Mouse (Mus musculus) midbrain, postnatal 0 days (tissue): ENCODE results near the gene Npas2. TPM values are rescaled to one million over a fixed set of nuclear protein-coding genes. Genes with fewer than 3 reads are reported as not detected.
A peak's percentile ranks its signal among the peaks of the same experiment; 100 is the strongest.

Source experiments
- ATAC-seq: fragments of 200-750 bp; cut with Nextera tagmentation; 2 replicates; pipeline ENCODE4 v1.8.0; 2017; ENCODE audit warnings: moderate number of reproducible peaks, mild to moderate bottlenecking, moderate TSS enrichment, moderate library complexity; ENCODE audit not compliant: low FRiP score
- DNase-seq: peaks from one replicate; pipeline ENCODE4 v3.0.0-alpha.2; 2015; ENCODE audit warnings: low spot score
- H3K27ac ChIP-seq: fragments of 300-500 bp; sonication (generic); 2 replicates; pipeline ENCODE4 v1.5.1; 2014; ENCODE audit warnings: low read depth, mild to moderate bottlenecking, low read length, mixed read lengths
- H3K27me3 ChIP-seq: fragments of 300-500 bp; sonication (generic); 2 replicates; pipeline ENCODE4 v1.6.1; 2014; ENCODE audit warnings: low read length, control low read depth, mixed read lengths; ENCODE audit not compliant: insufficient read depth
- H3K36me3 ChIP-seq: fragments of 300-500 bp; sonication (generic); 2 replicates; pipeline ENCODE4 v1.6.1; 2014; ENCODE audit warnings: low read length, control low read depth, mixed read lengths; ENCODE audit not compliant: insufficient read depth
- H3K4me1 ChIP-seq: fragments of 300-500 bp; sonication (generic); 2 replicates; pipeline ENCODE4 v1.6.1; 2014; ENCODE audit warnings: mild to moderate bottlenecking, control low read depth, antibody characterized with exemption, low read length, mixed read lengths; ENCODE audit not compliant: insufficient read depth
- H3K4me2 ChIP-seq: fragments of 300-500 bp; sonication (generic); 2 replicates; pipeline ENCODE4 v1.6.1; 2014; ENCODE audit warnings: low read depth, mild to moderate bottlenecking, low read length, mixed read lengths; ENCODE audit not compliant: poor library complexity, severe bottlenecking
- H3K4me3 ChIP-seq: fragments of 300-500 bp; sonication (generic); 2 replicates; pipeline ENCODE4 v1.5.1; 2014; ENCODE audit warnings: low read depth, mild to moderate bottlenecking, low read length, moderate library complexity
- H3K9ac ChIP-seq: fragments of 300-500 bp; sonication (generic); replicated peaks from 2 replicates; pipeline ENCODE4 v1.6.1; 2014; ENCODE audit warnings: mild to moderate bottlenecking, low read length, moderate library complexity, mixed read lengths; ENCODE audit not compliant: poor library complexity, severe bottlenecking
- H3K9me3 ChIP-seq: fragments of 300-500 bp; sonication (generic); 2 replicates; pipeline ENCODE4 v1.6.1; 2016; ENCODE audit warnings: low read length, control low read depth
- CTCF ChIP-seq: IDR thresholded peaks from 2 replicates; pipeline ENCODE4 v1.5.1; 2016; ENCODE audit warnings: antibody characterized with exemption, mild to moderate bottlenecking
- WGBS: fragments of 180-500 bp; shearing (Covaris S2); extraction: QIAGEN DNeasy Blood & Tissue Kit; methylation state at CpG from one replicate; pipeline ENCODE4 v1.1.7; 2014; 5-methylcytosine and 5-hydroxymethylcytosine counted together
- polyA plus RNA-seq: library from polyadenylated mRNA; unstranded; fragments of >200 nt; fragmentation: Nextera tagmentation; extraction: Ambion mirVana; gene quantifications from 2 replicates; pipeline ENCODE4 v1.2.1, GENCODE M21; 2015
- total RNA-seq: library from RNA; depleted of rRNA; stranded (reverse); fragments of >200 nt; gene quantifications from 2 replicates; pipeline ENCODE4 v1.2.3, GENCODE M21; 2014

Gene Npas2
- total and polyA plus RNA-seq, 2 experiments from 2014 or later = 1.2 to 1.5 TPM

DNA sequence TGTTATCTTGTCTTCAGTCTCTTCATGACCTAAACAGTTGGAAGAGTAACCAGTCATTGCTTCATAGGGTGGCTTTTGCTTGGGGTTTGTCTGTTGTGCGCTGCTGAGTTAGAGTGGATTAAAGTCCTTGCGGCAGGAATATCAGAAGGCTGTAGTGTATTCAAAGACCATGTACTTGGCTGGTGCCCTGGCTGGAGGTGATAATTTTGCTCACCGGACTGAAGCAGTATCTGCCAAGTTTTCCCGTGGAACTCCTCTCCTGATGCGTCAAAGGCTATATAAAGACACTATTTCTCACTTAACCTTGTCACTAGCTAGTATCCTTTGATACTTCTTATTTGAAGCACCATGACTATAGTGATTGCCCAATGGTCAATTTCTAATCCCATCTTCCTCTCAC is 34.9 kb downstream of the Npas2 start:
- ATAC-seq (no peak), DNase-seq (no peak)
- H3K4me2 ChIP-seq = no peak overlapping the region
- H3K27ac ChIP-seq = no peak overlapping the region
- no peak overlapping the region for H3K4me3 ChIP-seq
- no peak overlapping the region for H3K9ac ChIP-seq
- H3K9me3 ChIP-seq = no peaks in the 10 kb centered on the region
- no peaks in the 10 kb centered on the region for H3K27me3 ChIP-seq
- H3K4me1 ChIP-seq = no peaks in the 10 kb centered on the region
- no peak for TF ChIP-seq CTCF
- H3K36me3 ChIP-seq = no peaks in the 10 kb centered on the region
- WGBS = 89% methylated on average over 5 of the region's 5 CpGs

DNA sequence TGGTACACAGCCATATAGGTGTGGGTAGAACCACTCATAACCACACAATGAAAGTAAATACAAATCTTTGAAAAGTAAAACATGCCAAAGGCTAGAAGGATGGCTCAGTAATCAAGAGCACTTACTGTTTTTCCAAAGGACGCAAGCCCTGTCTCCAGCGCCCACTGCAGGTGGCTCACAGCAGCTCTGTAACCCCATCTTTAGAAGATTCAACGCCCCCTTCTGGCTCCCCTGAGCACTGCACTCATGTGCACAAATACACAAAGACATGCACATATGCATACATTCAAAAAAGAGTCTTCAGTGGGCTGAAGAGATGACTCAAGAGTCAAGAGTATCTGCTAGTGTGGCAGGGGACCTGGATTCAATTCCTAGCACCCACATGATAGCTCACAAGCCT is 36.5 kb downstream of the Npas2 start:
- 73% methylated on average over 3 of the region's 3 CpGs for WGBS

DNA sequence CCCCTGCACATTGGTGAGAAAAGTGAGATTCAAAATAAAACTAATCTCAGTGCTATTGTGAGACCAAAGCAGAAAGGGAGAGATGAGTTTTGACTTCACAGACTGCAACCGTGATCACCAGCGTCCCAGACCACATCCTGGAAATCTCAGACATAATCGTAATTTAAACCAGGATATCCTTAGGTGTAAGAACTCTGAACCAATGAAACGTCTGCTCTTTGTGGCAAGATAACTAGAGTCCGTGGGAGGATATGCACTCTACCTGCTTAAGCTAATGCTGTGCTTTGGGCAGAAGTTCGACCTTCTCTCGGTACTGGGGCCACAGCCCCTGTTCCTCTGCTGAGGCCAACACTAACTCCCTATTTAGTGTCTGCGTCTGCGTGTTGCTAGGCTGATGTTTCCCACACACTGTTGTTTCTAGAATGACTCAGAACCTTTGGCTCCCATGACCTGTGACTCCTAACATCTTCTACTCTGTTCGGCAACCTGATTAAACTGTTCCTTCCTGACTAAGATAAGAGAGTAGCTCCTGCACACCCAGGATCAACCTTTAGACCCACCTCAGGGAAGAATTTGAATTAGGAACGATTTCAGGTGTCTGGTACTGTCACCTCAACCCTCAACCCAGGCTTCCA is 41.4 kb downstream of the Npas2 start:
- Histone ChIP-seq H3K4me2 (no peak overlapping the region), H3K36me3 (no peaks in the 10 kb centered on the region), H3K4me1 (no peaks in the 10 kb centered on the region), H3K4me3 (no peak overlapping the region), H3K9ac (no peak overlapping the region), H3K27ac (no peak overlapping the region), H3K27me3 (no peaks in the 10 kb centered on the region), H3K9me3 (no peaks in the 10 kb centered on the region)
- ATAC-seq = no peak
- no peak for DNase-seq
- 88% methylated on average over 11 of the region's 11 CpGs for WGBS
- no peak for TF ChIP-seq CTCF

More for the DNA sequence above, 36.5 kb downstream of the Npas2 start:
- DNase-seq (no peak), ATAC-seq (no peak)
- no peaks in the 10 kb centered on the region for H3K27me3 ChIP-seq
- H3K9ac ChIP-seq = no peak overlapping the region
- H3K9me3 ChIP-seq = no peaks in the 10 kb centered on the region
- no peaks in the 10 kb centered on the region for H3K36me3 ChIP-seq
- no peak overlapping the region for H3K4me3 ChIP-seq
- no peak overlapping the region for H3K27ac ChIP-seq
- peak; percentile 37 for TF ChIP-seq CTCF
- no peaks in the 10 kb centered on the region for H3K4me1 ChIP-seq
- H3K4me2 ChIP-seq = no peak overlapping the region

DNA sequence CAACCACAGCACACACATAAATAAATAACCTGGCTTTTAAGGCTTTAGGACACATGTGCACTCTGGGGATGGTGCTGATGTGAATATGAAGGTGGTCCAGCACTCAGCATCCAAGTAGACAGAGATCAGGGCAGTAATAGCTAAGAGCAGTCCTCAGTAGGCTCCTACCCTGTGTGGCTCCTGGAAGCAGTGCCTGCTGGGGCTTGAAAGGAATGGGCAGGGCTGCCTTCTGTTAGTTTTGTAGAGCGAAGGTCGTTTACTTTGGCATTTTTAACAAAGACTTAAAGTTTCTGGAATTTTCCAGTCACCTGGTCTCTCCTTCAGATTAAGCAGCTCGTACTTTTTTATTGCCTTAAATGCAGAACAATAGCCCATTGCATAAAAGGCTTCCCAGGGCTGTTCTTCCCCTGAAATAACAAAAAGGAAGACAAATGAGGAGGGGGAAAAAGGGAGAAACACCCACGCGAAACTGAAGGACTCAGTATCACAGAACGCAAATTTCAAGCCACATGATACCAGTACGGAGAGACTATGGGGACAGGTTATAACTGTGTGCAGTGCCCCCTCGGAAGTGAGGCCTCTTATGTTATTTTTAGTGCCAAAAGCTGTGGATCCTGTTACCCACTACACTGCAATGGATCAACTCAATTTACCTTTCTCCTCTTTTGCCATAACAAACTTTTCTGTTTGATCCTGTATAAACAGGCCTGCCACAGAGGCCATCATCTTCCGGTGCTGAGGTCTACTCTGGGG is 44.1 kb downstream of the Npas2 start:
- Histone ChIP-seq H3K27ac (no peak overlapping the region), H3K27me3 (no peaks in the 10 kb centered on the region), H3K4me2 (no peak overlapping the region), H3K9ac (no peak overlapping the region), H3K4me1 (no peaks in the 10 kb centered on the region), H3K9me3 (no peaks in the 10 kb centered on the region), H3K36me3 (no peaks in the 10 kb centered on the region), H3K4me3 (no peak overlapping the region)
- WGBS = 72% methylated on average over 9 of the region's 9 CpGs
- no peak for DNase-seq
- no peak for TF ChIP-seq CTCF
- ATAC-seq = no peak

DNA sequence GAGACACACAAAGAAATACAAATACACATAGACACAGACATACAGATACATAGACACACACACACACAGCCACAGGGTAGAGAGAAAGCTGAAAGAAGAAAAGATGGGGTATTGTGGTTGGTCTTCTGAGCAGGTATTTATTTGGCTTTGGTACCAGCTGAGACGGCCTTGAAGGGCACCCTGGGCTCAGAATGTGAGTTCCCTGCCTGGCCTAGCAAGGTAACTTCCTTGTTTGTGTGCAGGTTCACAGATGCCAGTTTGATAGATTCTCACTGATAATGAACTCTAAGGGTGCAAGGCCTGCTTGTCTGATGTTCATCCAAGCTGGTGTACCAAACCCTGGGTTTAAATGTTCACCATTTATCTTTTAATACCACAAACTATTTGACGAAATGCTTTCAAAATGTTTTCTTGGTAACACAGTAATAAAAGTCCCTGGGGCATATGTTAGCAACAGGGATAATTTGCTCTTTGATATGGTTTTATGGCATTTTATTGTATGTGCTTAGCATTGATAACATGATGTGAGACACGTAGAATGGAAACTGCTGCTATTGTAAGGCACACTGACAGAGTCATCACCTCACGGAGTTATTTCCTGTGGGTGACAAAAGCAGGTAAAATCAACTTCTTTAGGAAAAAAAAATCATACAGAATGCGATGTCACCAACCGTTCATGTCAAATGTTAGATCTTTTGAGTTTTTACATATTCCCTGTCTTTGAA is 47.5 kb downstream of the Npas2 start:
- Histone ChIP-seq H3K9ac (no peak overlapping the region), H3K27ac (no peak overlapping the region), H3K27me3 (no peaks in the 10 kb centered on the region), H3K4me2 (no peak overlapping the region), H3K9me3 (no peaks in the 10 kb centered on the region), H3K4me3 (no peak overlapping the region), H3K36me3 (no peaks in the 10 kb centered on the region), H3K4me1 (no peaks in the 10 kb centered on the region)
- TF ChIP-seq CTCF = no peak
- DNase-seq (no peak), ATAC-seq (no peak)
- WGBS = 81% methylated on average over 6 of the region's 6 CpGs

DNA sequence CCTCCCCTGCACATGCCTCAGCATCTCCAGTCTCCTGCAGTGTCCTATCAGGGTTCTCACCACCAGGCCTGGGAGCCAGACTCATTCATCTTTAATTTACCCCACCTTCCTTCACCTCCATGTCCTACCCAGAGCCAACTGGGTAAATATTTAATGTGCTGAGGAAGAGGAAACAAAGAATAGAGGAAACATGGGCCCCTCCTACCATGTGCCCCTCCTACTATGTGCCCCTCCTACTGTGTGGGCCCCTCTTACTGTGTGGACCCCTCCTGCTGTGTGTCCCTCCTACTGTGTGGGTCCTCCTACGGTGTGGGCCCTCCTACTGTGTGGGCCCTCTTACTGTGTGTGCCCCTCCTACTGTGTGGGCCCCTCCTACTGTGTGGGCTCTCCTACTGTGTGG is 51.2 kb downstream of the Npas2 start:
- 47% methylated on average over 1 of the region's 1 CpGs for WGBS
- no peak for DNase-seq
- no peak for ATAC-seq
- Histone ChIP-seq H3K36me3 (no peaks in the 10 kb centered on the region), H3K9me3 (no peaks in the 10 kb centered on the region), H3K4me3 (no peak overlapping the region), H3K4me2 (no peak overlapping the region), H3K27me3 (no peaks in the 10 kb centered on the region), H3K27ac (no peak overlapping the region), H3K4me1 (no peaks in the 10 kb centered on the region), H3K9ac (no peak overlapping the region)
- TF ChIP-seq CTCF = no peak
